Mouse (Mus musculus) hindbrain, embryonic 10.5 days (tissue): Measurements from ENCODE around the gene Krt7. TPM values are rescaled to one million over a fixed set of nuclear protein-coding genes. Genes with fewer than 3 reads are reported as not detected.

Experiments used
- DNase-seq: peaks from one replicate; pipeline ENCODE4 v3.0.0-alpha.2; 2017; ENCODE audit warnings: low spot score
- H3K27ac ChIP-seq: fragments of 300-500 bp; sonication (generic); 2 replicates; pipeline ENCODE4 v1.5.1; 2016; ENCODE audit warnings: mild to moderate bottlenecking, moderate library complexity
- H3K27me3 ChIP-seq: fragments of 300-500 bp; sonication (generic); 2 replicates; pipeline ENCODE4 v1.6.1; 2016; ENCODE audit warnings: mild to moderate bottlenecking; ENCODE audit not compliant: poor library complexity, insufficient read depth, severe bottlenecking
- H3K36me3 ChIP-seq: fragments of 300-500 bp; sonication (generic); 2 replicates; pipeline ENCODE4 v1.6.1; 2016; ENCODE audit warnings: mild to moderate bottlenecking, moderate library complexity
- H3K4me1 ChIP-seq: fragments of 300-500 bp; sonication (generic); replicated peaks from 2 replicates; pipeline ENCODE4 v1.6.1; 2016; ENCODE audit warnings: mild to moderate bottlenecking
- H3K4me3 ChIP-seq: fragments of 300-500 bp; sonication (generic); 2 replicates; pipeline ENCODE4 v1.5.1; 2016; ENCODE audit warnings: mild to moderate bottlenecking, moderate library complexity
- H3K9me3 ChIP-seq: fragments of 300-500 bp; sonication (generic); 2 replicates; pipeline ENCODE4 v1.6.1; 2016; ENCODE audit warnings: mild to moderate bottlenecking, moderate library complexity
- WGBS: fragments of 180-500 bp; shearing (Covaris S2); methylation state at CpG from one replicate; pipeline ENCODE4 v1.1.7; 2016; 5-methylcytosine and 5-hydroxymethylcytosine counted together
- polyA plus RNA-seq: library from polyadenylated mRNA; unstranded; fragments of >200 nt; fragmentation: Nextera tagmentation; extraction: Ambion mirVana; gene quantifications from 2 replicates; pipeline ENCODE4 v1.2.1, GENCODE M21; 2016

Krt7 gene
- polyA plus RNA-seq, 1 experiment from 2014 or later: 19.9 TPM

DNA sequence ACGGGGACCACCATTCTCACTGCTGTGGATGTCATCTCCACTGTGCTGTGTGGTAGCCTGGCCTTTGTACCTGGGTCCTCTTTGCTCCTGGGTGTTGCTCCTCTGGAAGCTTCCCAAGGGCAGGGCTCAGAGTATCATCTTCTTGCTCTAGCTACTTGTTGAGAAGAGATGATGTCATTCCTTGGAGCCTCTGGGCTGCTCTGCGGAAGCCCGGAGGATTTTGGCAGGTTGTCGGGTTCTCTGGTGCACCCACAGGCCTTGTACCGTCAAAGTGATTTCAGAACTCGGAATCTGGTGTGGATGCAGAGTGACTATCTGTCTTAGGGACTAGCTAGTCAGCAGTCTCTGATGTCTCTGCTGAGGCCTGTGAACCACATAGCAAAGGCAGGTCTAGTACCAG is 25.8 kb upstream of the Krt7 start:
- no peaks in the 10 kb centered on the region; the same call in 1 of the 2 replicates for H3K27me3 ChIP-seq
- peaks cover 18% of the 10 kb centered on the region; the same call in 1 of the 2 replicates for H3K4me1 ChIP-seq
- WGBS: 93% methylated on average over 6 of the region's 6 CpGs
- H3K4me3 ChIP-seq: no peak overlapping the region
- H3K9me3 ChIP-seq: no peaks in the 10 kb centered on the region
- no peak for DNase-seq
- no peaks in the 10 kb centered on the region for H3K36me3 ChIP-seq
- H3K27ac ChIP-seq: no peak overlapping the region

DNA sequence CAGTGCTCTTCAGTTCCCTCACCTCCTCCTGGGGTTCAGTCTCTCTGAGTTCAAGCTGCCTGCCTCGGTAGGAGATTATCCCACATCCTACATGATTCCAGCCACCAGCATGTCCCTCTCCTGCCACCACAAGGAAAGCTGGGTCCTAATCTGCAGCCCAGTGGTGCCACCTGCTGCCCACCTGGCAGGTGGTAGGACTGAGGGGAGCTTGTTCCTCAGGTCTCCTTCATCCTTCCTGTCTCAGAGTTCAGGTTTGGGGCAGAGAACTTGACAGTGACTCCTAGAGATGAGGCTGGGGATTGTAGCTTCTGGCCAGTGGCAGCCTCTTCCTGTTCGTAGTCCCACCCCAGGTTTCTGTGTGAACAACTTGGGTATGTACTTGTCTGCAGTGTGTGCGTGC is 23.7 kb upstream of the Krt7 start:
- no peaks in the 10 kb centered on the region for H3K36me3 ChIP-seq
- H3K27ac ChIP-seq: no peak overlapping the region
- H3K27me3 ChIP-seq: no peaks in the 10 kb centered on the region
- no peak for DNase-seq
- no peak overlapping the region for H3K4me3 ChIP-seq
- H3K4me1 ChIP-seq: 0 out of 2 replicates have a peak, but pooled peaks cover 14% of the 10 kb centered on the region
- 61% methylated on average over 3 of the region's 3 CpGs for WGBS
- no peaks in the 10 kb centered on the region for H3K9me3 ChIP-seq

DNA sequence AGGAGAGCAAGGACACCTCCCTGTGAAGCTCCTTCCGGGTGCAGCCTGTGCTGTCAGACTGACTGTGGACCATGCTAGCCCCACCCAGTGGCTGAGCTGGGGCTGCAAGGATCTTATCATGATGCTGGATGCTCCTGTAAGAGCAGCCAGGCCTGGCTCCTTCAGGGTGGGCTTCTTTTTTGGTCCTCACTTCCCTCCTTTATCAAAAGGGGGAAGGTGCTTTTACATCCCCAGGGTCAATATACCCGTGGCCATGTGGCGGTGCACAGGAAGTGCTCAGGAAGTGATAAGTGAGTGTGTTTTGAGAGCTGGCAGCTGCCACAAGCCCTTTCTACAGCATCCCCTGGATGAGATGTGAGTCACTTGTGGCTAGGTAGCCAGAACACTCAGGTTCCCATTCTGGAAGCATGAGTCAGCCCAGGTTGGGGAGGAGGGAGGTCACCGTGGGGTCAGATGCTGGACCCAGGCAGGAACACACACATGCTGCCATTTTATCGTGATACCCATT is 22.8 kb upstream of the Krt7 start:
- peaks cover 3% of the 10 kb centered on the region; the same call in 1 of the 2 replicates for H3K27me3 ChIP-seq
- WGBS: 64% methylated on average over 5 of the region's 5 CpGs
- no peak overlapping the region for H3K27ac ChIP-seq

DNA sequence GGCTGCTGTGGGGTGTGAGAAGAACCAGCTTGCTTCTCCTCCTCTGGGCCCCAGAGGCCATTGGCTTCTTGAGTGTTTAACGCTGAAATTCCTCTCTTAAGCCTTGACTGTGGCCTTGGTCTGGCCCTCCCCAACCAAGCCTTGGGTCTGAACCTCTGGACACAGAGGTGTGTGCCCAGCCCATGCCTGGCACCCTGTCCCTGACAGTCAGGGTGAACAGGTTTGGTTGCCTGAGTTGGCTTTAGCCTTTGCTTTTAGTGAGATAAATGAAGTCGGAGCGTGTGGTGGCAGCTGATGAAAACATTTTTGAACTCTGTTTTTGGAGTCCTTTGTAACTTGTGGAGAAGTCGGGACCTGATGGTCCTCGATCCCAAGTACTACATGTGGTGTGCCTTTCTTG is 20.6 kb upstream of the Krt7 start:
- H3K9me3 ChIP-seq: no peaks in the 10 kb centered on the region
- WGBS: 89% methylated on average over 5 of the region's 5 CpGs
- H3K36me3 ChIP-seq: no peaks in the 10 kb centered on the region
- no peak for DNase-seq
- H3K4me3 ChIP-seq: no peak overlapping the region
- 0 out of 2 replicates have a peak, but pooled peaks cover 11% of the 10 kb centered on the region for H3K4me1 ChIP-seq
- no peak overlapping the region for H3K27ac ChIP-seq
- H3K27me3 ChIP-seq: peaks cover 3% of the 10 kb centered on the region; the same call in 1 of the 2 replicates

More for the DNA sequence above, 22.8 kb upstream of the Krt7 start:
- H3K9me3 ChIP-seq: no peaks in the 10 kb centered on the region
- no peak for DNase-seq
- H3K4me1 ChIP-seq: 0 out of 2 replicates have a peak, but pooled peaks cover 11% of the 10 kb centered on the region
- no peaks in the 10 kb centered on the region for H3K36me3 ChIP-seq
- H3K4me3 ChIP-seq: no peak overlapping the region

DNA sequence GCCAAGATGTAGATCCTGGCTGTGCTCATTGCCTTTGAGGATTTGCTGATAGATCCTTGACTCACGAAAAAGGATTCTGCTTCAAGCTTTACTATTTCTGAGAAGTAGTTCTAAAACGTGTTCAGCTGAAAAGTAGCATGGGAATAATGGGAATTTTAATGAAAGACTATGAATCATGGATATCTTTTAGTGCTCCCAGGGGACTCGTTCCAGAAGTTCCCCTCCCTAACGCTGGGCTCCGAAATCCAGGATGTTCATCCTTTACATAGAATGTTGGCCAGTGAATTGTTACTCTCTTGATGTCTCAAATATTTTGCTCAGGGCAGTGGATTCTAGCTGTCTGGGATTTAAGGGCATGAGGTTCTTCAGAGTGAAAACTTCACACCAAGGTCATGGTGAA is 18.6 kb upstream of the Krt7 start:
- peaks cover 3% of the 10 kb centered on the region; the same call in 1 of the 2 replicates for H3K27me3 ChIP-seq
- 0 out of 2 replicates have a peak, but pooled peaks cover 5% of the 10 kb centered on the region for H3K4me1 ChIP-seq
- H3K36me3 ChIP-seq: no peaks in the 10 kb centered on the region
- no peaks in the 10 kb centered on the region for H3K9me3 ChIP-seq
- no peak for DNase-seq
- no peak overlapping the region for H3K27ac ChIP-seq
- WGBS: 86% methylated on average over 5 of the region's 5 CpGs
- no peak overlapping the region for H3K4me3 ChIP-seq

DNA sequence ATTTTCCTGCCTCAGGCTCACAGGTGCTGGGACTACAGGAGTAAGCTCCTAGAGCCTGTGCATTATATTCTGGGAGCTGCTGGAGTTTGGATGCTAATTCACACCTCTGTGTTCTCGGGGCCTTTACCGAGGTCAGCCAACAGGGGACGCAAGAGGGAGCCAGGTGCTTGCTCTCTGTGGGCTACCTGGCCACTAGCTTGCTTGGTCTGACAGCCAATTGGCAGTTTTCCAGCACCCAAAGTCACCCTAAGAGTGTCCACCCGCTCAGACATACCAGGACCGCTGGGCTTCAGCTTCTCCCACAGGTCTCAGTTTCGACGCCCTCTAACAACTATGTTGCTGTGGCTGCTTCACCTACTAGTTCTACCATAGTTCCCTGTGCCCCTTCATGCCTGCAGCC is 15.9 kb upstream of the Krt7 start:
- no peaks in the 10 kb centered on the region for H3K9me3 ChIP-seq
- 69% methylated on average over 7 of the region's 7 CpGs for WGBS
- DNase-seq: no peak
- peaks cover 3% of the 10 kb centered on the region; the same call in 1 of the 2 replicates for H3K27me3 ChIP-seq
- H3K4me3 ChIP-seq: no peak overlapping the region
- H3K27ac ChIP-seq: no peak overlapping the region
- H3K36me3 ChIP-seq: no peaks in the 10 kb centered on the region
- no peaks in the 10 kb centered on the region for H3K4me1 ChIP-seq

DNA sequence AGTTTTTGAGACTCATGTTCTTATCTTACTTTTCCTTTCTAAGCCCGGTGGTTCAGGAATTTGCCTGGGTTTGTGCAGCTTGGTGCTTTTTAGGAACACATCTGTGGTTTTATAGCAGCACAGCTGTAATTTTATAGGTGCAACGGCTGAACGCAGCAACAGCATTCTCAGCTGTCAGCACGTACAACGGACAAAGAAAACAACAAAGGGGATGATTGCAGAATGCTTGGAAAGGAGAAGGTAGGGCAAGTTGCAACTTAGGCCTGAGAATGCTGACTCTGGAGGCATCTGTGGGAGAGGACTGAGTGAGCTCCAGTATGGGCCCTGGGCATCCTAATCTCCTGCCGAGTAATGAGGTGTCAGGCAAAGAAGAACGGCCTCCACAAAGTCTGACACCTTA is 14.4 kb upstream of the Krt7 start:
- 70% methylated on average over 7 of the region's 7 CpGs for whole genome bisulfite sequencing

DNA sequence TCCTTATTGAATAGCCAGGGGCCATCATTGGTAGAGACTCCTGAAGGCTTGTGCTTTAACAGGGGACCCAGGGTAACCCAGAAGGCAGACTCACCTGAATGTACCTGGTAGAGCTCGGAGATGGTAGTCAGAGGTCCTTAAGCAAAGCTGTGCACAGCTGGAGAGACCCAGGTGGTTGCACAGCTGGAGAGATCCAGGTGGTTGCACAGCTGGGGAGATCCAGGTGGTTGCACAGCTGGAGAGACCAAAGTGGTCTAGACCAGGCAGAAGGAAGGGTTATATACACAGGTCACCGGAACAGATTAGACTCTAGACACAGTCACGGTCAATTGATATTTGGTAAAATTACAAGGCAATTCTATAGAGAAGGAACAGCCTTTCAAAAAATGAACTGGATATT is 13.9 kb upstream of the Krt7 start:
- Histone ChIP-seq H3K27me3 (peaks cover 3% of the 10 kb centered on the region; the same call in 1 of the 2 replicates), H3K4me3 (no peak overlapping the region), H3K9me3 (no peaks in the 10 kb centered on the region), H3K36me3 (no peaks in the 10 kb centered on the region), H3K27ac (no peak overlapping the region), H3K4me1 (no peaks in the 10 kb centered on the region)
- DNase-seq: no peak
- 79% methylated on average over 3 of the region's 3 CpGs for WGBS

More for the DNA sequence above, 14.4 kb upstream of the Krt7 start:
- Histone ChIP-seq H3K4me3 (no peak overlapping the region), H3K9me3 (no peaks in the 10 kb centered on the region), H3K36me3 (no peaks in the 10 kb centered on the region), H3K27me3 (peaks cover 3% of the 10 kb centered on the region; the same call in 1 of the 2 replicates), H3K4me1 (no peaks in the 10 kb centered on the region), H3K27ac (no peak overlapping the region)
- no peak for DNase-seq

DNA sequence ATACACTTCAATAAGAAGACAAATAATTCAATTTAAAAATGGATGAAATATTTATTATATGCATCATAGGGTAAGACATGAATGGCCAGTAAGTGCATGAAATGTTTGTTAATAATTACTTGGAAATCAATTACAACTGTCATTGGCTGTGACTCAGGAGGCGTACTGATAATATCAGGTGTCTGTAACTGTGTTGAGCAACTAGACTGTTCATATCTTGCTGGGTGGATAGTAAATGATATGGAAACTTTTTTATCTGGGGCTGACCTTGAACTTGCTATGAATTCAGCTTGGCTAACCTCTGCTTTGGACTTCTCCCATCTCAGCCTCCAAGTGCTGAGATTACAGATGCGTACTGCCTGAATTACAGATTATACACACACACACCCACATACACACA is 13.2 kb upstream of the Krt7 start:
- H3K4me1 ChIP-seq: 0 out of 2 replicates have a peak, but pooled peaks cover 2% of the 10 kb centered on the region

DNA sequence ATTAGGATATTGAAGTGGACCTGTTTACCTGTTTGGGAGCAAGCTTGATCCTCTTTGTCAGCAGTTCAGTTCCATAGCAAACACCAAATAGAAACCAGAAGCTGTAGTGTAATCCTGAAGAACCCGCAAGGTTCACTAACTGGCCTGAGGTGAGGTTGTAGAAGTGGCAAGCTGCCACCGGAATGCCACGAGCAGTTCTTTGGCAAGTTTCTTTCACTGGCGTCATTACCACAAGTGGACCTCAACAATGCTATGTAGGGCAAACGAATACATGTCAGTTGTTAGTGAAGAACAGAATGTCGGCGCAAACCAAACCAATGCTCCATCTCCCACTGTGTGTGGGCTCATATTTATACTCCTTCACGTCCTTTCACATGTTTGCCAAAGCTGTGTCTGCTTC is 12.6 kb upstream of the Krt7 start:
- H3K4me1 ChIP-seq: 0 out of 2 replicates have a peak, but pooled peaks cover 5% of the 10 kb centered on the region
- H3K27me3 ChIP-seq: no peaks in the 10 kb centered on the region
- H3K4me3 ChIP-seq: no peak overlapping the region
- no peak overlapping the region for H3K27ac ChIP-seq
- no peaks in the 10 kb centered on the region for H3K9me3 ChIP-seq
- 92% methylated on average over 8 of the region's 8 CpGs for WGBS
- no peak for DNase-seq
- no peaks in the 10 kb centered on the region for H3K36me3 ChIP-seq

More for the DNA sequence above, 13.2 kb upstream of the Krt7 start:
- 92% methylated on average over 2 of the region's 2 CpGs for WGBS
- Histone ChIP-seq H3K36me3 (no peaks in the 10 kb centered on the region), H3K27ac (no peak overlapping the region), H3K4me3 (no peak overlapping the region), H3K9me3 (no peaks in the 10 kb centered on the region), H3K27me3 (peaks cover 2% of the 10 kb centered on the region; the same call in 1 of the 2 replicates)
- no peak for DNase-seq

DNA sequence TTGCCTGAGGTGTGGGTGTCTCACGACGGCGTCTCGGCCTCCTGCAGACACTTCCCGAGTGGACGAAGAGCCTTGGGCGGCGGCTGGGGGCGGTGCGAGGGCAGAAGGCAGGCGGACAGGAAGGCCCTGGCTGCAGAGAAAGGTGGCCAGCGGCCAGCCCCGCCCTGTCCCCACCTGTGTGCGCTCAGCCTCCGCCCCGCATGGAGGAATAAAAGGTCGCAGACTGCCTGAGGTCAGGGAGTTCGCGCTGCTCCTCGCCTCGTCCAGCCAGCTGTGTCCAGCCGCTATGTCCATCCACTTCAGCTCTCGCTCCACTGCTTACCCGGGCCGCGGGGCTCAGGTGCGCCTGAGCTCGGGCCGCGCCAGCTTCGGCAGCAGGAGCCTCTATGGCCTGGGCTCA is 1.3 kb downstream of the Krt7 start:
- peak; percentile 19 for DNase-seq
- Histone ChIP-seq H3K27ac (no peak overlapping the region), H3K4me1 (peaks cover 37% of the 10 kb centered on the region), H3K4me3 (peak overlapping the region; percentile 20; the same call in 1 of the 2 replicates), H3K27me3 (peaks cover 39% of the 10 kb centered on the region), H3K36me3 (no peaks in the 10 kb centered on the region), H3K9me3 (no peaks in the 10 kb centered on the region)
- WGBS: 20% methylated on average over 31 of the region's 31 CpGs

DNA sequence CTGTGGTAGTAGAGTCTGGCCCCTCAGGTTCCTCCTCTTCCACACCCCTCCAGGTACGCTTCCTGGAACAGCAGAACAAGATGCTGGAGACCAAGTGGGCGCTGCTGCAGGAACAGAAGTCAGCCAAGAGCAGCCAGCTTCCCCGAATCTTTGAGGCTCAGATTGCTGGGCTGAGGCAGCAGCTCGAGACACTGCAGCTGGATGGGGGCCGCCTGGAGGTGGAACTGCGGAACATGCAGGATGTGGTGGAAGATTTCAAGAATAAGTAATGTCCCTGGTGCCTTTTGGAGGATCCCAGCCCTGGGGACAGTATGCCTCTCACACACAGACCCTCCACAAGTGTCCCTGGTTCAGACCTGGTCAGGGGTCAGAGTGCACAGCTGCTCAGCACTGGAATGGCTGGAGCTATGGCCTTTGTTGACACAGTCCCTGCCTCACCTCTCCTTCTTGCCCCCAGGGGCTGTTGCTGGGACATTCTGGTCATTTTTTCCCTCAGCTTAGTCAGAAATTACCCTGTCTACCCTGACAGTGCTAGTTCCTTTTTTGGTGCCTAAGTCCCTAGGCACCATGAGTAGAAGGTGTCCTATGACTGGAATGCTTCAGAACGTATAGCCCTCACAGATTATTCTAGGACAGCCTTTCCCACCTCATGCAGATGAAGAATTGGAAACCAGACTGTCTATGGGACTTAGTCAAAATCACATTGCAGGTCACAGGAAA is 3.2 kb downstream of the Krt7 start:
- H3K27ac ChIP-seq: no peak overlapping the region
- H3K9me3 ChIP-seq: no peaks in the 10 kb centered on the region
- H3K4me3 ChIP-seq: no peak overlapping the region
- no peaks in the 10 kb centered on the region for H3K36me3 ChIP-seq
- peaks cover 39% of the 10 kb centered on the region for H3K27me3 ChIP-seq
- WGBS: 50% methylated on average over 7 of the region's 7 CpGs
- peaks cover 37% of the 10 kb centered on the region for H3K4me1 ChIP-seq
- peak; percentile 25 for DNase-seq

DNA sequence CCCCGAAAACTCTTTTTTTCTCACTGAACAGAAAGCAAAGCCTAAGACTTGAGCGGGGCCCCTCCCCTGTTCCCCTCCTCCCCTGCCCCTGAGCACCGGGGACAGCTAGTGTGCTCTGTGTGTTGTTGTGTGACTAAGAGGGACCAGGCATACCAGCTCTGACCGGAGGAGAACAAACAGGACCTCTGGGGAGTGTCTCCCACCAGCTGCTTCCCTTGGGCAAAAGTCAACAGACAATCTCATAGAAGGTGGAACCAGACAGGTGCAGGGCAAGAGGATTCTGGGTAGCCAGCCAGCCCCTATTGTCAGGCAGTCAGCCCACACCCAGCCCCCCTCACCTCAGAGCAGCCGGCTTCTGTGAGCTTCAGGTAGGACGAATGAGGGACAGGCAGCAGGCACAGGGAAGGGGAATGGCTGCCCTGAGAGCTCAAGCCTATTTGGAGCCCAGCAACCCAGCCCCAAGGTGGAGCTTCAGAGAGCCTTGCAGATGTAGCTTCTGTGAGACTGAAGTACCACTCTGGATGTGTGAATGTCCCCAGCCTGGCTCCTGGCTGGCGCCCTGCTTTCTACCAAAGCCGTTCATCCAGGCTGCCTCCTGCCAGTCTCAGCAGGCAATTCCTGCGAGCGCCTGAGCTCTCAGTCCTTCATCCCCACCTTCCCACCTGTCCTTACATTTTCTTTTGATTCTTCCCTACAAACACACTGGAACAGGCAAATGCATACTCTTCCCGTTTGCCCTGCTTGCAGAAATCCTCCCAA is 4.1 kb downstream of the Krt7 start:
- no peak for DNase-seq
- WGBS: 37% methylated on average over 11 of the region's 11 CpGs
- H3K4me3 ChIP-seq: no peak overlapping the region
- peaks cover 39% of the 10 kb centered on the region for H3K27me3 ChIP-seq
- peaks cover 37% of the 10 kb centered on the region for H3K4me1 ChIP-seq
- no peaks in the 10 kb centered on the region for H3K9me3 ChIP-seq
- no peak overlapping the region for H3K27ac ChIP-seq
- H3K36me3 ChIP-seq: no peaks in the 10 kb centered on the region
